Mouse (Mus musculus) mesoderm, embryonic 11.5 days (tissue): ENCODE measurements around the gene Opcml.

Experiments used
- DNase-seq: peaks from one replicate; pipeline ENCODE4 v3.0.0-alpha.2; 2012; ENCODE audit warnings: low read depth, low spot score

Gene Opcml

DNA sequence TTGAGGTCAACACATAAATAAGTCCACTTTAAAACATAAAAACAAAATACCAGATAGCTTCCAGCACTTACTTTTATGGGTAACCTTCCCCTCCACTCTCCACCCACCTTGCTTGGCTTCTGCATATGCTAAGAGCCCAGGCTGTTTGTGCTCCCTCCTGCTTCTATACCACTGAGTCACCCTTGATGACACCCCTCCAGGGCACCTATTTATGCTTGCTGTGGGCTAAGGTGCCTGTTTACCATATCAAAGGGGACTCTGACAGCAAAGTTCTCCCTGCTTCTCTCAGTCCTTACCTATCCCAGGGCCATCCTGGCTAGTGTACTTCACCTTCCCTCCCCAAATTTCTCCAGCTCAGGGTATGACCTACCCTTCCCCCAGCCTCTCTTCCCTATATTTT, 824.9 kb downstream of the Opcml start:
- DNase-seq: no peak

DNA sequence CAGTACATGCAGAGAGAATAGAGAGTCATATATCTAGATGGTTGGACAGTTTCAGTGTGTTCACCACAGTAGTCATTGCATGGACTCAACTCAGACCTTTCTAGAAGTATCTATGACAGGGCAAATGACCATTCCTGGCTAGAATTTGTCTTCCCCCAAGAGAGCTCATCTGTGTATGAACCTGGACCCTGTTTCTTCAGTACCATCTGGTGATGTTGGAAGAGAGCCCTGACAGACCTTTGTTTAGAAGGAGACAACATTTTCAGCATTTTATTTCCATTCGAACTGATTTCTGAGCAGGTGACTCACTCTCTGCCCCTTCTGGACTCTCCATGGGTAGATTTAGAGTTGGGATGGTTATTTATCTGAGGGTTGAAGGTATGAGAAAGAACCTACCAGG, 827.1 kb downstream of the Opcml start:
- DNase-seq: no peak

DNA sequence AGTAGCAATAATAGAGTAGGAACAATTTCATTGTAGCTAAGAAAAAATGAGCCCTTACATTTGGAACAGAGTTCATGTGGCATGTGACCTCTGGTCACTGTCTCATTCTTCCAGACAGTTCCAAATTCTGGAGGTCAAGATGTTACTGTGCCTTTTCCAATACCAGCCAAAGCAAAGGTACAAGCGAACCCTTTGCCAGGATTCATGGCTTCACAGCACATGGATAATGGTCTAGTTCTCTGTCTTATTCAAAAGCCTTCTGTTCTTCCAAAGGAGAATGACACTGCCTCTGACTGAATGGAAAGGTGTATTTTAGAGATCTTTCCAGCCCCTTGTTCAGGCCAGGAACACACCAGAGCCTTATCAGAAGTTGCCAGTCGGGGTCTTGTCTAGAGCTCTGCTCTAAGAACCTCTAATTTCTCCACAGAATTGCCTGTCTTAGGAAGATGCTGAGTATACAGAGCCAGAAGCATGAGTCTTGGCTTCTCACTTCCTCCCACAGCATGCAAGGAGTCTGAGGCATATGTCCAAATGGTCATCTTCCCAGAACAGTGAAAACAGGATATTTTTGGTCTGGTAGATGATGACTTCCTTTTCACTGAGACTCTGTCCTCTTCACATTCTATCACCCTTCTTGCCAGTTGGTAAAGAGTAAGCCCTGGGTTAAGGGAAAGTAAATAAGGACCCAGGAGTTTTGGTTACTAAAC, 827.8 kb downstream of the Opcml start:
- no peak for DNase-seq

DNA sequence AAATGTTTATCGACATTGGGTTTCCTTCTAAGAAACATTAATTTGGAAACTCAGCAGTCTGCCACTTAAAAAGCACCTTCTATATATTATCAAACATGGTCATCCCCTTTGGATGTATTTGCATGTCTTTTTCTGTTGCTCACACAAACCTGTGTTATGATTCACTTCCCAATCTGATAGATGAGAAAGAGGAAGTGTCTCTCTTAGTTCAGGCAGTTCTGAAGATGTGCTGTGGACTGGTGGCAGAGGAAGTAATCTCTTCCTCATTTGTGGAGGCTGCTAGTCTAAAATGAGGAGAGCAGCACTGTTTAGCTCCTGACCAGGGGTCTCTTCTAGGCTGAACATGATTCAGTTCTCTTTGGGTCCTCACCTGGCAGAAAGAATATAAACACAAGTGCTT, 831.4 kb downstream of the Opcml start:
- DNase-seq: no peak

DNA sequence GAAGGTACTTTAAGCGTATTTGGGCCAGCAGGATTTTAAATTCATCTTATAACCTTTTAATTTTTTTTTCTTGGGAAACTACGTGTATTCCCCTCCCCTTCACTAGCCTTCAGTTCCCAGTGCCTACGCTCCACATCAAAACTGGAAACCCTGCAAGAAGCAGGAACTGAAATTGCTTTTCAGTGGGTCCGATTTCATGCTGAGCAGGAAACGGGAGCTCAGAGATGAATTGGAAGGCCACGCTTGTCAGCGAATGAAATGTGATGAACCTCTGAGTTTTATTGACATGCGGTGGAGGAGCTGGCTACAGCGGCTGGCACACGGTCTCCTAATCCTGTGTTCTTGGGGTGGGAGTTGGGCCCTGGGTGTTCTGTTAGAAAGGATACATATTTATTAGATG, 834.3 kb downstream of the Opcml start:
- DNase-seq: peak; percentile 47

DNA sequence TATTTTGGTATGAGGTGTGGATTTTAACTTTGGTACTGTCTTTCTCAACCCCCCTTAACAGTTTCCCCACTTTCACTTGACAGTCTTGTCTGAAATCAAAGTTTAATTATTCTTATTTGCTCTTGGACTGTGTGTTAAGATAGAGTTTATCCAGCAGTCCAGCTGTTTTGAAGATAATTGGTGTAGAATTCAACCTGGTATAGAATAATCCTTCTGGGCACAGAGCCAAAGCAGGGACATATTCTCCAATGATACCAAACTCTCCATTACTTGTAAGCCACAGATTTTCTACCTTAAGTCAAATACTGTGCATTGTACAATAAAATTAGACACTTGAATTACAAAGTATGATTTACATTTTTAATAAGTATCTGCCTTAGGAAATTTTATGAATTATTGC, 852.2 kb downstream of the Opcml start:
- no peak for DNase-seq

DNA sequence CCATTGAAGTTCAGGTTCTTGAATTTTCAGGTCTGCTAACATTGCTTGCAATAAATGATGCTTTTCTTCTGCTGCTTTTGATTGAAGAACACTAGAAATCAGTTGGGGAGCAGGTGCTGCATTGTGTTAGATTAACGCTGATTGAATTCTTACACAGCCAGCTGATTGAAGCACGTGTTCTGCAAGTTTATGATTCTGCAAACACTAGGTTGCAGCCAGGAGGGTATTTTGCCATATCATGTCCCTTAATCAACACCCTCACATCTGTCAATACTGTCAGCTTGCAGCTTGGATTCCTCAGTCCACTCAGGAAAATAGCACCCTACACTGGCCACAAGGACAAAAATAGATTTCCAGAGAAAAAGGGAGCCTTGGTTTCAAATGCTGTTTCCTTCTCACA, 853.5 kb downstream of the Opcml start:
- DNase-seq: no peak

DNA sequence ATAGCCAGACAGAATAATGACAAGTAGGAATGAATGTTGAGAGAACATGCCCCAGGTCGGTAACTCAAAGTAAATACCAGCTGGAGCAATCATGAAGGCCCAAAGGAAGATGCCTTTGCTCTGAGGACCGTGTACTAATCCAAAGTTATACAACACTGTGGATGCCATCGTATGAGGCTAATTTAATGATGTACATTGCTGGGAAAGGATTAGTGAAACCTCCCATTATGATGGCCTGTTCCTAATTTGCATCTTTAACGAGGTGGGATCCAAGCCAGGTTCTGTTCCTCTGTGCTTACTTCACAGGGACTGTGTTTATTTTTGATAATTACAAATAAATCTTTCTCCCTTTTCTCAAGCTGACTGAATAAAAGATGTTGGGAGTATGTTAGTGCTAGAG, 859.5 kb downstream of the Opcml start:
- no peak for DNase-seq

DNA sequence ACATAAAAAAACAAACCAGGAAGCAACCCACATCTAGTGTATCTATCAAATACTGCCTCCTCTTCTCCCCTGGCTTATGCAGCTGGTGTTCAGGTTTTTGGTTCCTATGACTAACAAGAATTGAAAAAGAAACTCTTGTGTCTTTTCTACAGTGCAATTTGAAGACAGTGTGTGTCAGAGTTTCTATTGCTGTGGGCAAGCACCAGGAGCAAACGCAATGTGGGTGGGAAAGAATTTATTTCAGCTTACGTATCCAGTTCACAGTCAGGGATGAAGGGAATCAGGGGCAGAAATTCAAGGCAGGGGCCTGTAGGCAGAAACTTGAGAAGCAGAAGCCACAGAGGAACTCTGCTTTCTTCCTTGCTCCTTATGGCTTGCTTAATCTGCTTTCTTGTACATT, 869.4 kb downstream of the Opcml start:
- no peak for DNase-seq

DNA sequence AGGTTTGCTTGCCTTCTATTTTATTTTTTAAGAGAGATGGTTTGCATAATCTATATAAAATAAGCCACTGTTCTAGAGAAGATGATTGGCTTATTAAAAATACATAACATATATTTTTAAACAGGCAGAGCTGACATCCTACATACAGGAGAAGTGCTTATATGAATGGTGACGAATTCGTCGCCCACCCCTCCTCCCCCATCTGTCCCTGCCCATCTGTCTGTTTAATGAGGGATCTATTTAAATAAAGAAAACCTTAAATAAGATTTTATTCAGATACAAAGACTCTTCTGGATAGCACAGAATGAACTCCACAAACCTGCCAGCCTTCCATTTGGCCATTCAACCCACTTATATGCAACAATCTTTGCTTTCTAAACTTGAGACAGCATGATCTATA, 872.3 kb downstream of the Opcml start:
- no peak for DNase-seq

DNA sequence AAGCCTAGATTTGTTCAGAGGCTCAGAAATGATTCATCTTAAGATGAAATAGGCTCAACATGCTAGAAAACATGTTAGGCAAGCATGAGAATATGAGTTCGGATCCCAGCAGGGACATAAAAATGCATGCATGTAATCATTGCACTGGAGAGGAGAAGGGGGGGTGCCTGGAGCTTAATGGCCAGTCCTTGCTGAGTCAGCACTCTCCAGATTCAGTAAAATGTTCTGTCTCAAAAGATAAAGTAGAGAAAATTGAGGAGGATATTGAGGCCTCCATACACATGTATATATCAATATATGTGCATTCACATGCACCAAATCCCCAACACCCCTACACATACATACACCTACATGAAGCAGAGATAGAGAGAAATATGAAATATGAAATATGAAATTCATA, 889.7 kb downstream of the Opcml start:
- no peak for DNase-seq

DNA sequence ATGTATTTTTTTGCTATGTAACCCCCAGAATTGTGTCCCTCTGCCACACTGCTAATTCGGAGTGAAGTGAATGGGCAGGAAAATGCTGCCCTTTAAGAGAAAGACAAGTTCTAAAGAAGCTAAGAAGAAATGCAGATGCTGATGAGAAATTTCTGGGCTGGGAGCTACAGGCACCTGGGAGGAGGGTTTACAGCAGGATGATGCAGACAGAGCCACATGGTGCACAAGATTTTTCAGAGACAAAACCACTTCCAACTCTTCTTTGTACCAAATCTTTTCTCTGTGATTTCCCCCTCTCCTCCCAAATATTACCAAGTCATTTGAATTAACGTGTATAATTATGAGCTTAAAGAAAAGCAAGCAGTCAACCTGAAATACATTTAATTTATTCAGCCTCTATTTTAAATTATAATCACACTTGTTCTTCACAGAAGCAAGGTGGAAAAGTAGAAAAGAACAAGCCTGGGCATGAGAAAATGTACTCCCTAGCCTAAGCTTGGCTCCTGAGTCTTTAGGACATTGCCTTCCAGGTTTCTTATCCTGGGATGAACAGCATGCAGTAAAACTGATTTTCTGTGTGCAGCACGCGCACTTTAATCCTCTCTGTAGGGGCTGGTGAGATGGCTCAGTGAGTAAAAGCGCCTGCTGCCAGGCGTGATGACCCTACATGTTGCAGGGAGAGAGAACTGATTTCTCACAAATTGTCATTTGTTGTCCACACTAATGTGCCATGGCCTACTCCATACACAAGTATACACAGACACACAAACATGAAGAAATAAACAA, 890.9 kb downstream of the Opcml start:
- no peak for DNase-seq

DNA sequence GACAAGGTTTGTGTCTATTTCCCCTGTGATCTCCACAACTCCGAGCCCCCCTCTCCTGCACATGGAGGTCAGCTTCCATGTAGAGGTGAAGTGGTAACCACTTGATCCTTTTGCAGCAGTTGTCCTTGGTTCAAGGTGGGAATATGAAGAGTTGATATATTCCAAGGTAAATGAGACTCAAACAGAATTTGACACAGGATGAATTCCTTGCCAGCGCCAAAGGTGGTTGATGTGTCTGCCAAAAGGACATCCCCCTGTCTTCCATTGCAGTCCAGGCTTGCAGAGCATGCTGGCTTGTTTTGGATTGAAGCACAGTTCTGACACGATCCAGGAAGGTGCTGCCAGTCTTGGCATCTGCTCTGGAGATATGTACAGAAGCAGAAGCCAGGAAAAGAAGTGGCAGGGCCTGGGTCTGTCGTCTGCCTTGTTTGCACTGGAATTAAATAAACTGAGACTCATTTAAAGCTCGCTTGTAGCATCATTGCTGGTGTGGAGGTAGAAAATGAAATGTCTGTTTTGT, 893.4 kb downstream of the Opcml start:
- DNase-seq: no peak

DNA sequence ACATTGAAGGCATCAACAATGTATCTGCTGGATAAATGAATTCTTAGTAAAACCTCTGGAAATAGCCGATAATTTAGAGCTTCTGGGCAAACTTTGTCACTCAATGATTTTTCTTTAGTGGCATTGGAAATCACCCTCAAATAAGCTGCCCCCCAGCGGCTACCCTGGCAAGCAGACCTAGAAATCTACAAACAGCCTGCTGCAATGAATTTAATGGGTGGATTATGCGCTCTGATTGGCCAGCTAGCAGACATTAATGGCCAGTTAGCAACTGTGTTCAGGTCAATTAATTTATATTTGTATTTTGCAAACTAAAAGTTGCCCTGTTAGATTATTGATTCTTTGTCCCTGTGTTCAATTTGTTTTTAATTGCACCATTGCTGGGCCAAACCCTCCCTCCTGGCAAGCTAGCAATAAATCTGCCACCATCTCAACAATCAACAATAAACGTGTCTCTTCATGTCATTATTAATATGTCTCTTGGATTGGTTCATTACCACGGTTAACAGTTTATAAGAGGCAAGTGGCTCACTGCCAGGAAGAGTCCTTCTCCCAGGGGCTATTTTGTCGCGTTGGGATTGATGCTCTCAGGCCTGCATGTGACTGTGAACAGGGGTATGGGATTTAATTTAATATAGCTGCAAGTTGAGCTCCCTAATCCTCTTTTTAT, 896.5 kb downstream of the Opcml start:
- peak; percentile 24 for DNase-seq

DNA sequence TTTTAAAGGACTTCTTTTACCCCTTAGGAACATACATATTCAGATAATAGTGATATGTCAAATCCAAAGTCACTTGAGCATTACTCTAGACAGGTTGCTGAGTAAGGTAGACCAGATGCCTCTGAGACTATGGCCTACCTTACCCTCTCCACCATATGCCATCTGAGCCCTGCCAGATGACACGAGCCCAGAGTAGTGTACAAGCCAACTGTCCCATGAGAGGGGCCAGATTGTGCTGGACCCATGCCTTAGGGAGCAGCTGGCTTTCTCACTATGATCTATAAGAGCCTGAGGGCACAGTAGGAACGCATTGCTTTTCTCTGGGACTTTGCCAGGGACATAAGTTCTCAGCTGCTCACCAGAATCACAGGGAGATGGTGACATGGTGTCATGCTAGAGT, 899.6 kb downstream of the Opcml start:
- DNase-seq: peak; percentile 2

DNA sequence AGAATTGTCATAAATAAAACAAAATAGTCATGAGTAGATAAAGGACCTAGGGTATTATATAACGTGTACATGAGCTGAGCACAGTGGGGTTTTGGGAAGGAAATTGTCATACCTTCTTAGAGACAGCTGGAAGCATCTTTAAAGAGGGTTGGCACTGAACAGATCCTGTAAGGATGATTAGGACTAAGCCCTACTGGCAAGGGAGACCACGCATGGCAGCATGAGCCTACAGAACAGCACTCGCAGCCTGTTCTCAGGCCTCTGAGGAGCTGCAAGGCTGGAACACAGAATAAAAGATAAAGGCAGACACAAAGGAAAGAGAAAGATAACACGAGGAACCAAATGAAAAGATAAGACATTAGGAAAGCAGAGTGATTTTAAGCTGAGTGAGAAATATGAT, 915.2 kb downstream of the Opcml start:
- no peak for DNase-seq

DNA sequence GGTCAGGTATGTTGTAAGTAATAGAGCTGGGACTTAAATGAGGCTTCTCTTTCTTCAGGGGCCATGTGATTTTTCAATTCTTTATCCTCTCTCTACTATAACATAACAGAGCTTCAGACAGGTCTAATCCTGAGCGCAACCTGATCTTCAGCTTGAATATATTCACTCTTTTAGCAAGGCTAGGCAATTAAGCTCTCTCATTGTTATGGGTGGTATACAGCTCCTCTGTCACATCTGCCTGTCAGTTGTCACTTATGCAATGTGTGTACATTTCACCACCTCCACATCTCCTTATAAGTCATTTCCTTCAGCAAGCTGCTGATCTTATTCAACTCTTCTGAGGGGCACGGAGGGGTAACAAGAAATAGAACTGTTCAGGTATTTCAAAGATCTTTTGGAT, 924.0 kb downstream of the Opcml start:
- no peak for DNase-seq

DNA sequence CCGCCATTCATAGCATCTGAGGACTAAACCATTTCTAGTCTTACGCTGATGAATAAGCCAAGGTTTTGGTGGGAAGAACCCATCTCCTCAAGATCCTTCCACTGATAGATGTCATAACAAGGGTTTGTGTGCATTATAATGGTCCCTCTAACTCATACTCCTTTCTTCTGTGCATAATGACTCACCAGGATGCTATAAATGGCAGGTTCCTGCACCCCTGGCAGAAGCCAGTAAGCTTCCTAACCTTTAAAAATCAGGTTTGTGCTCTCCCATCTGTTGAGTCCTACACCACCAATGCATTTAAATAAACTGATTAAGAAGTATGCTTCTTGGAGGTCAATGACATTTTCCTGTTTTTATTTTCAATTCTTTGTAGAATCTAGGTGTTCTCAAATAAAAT, 929.6 kb downstream of the Opcml start:
- DNase-seq: no peak

DNA sequence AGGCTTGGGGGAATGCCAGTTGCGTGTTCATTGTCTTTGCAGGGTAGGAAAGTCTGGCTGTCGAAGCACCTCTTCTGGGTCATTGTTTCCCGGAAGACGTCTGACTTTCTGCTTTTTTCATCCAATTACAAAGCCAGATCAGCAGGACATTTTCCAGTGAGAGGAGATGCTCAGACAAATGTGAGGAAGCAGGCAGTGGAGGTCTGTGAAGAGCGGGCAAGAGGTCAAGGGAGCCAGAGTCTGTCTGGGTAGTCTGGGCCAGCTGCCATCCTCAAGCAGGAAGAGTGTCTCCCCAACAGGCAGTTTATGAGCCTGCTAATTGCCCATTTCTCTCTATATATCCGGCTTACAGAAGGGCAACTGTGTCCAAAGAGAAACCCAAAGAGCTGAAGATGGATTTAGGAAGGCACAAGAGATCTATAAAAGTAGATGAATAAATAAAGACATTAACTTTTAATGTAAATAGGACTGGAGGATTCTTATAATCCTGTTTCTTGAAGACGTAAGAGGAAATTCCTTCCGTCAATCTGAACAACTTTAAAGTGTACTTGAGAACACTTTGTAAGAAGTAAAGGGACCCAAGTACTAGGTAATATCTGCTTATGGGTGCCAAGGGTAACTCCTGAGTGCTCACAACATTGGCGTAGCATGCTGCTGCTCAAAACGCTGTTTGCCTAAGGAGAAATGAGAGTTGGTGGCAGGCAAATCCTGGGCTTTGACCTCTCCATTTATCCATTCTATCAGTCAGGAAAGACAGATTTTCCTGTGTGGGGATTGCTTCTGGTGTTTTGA, 941.4 kb downstream of the Opcml start:
- no peak for DNase-seq

DNA sequence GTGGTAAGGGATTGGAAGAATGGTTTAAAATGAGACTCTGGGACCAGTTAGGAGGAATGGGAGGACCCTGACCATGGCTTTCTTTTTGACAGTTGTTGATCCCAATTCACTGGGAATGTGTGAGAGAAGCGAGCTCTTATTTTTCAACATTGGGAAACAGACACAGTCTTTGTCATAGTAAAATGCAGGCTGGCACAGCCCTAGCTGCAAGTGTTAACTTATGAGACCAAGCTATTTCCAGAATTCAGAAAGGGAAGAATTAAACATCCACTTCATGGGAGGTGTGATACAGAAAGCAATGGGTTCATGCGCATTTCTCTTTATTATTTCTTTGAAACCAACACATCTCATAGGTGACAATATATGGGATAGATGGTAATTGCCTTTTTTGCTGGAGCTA, 947.4 kb downstream of the Opcml start:
- DNase-seq: no peak

DNA sequence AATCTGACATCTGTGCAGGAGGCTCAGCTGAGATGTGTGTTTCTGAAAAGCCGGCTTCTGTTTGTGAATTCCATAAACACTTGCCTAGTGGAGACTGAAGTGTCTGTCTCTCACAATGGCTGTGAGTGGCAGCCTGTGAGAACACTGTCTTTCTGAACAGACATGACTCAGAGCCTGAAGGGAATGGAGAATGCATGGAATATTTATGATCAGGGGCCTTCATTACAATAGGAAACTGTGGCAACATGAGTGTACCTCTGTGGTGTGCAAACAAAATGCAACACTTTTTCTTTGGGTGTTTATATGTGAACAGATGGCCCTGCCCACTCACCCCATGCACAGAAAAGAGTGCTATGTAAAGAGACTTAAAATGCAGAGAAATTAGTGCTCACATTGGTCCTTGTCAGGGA, 947.9 kb downstream of the Opcml start:
- no peak for DNase-seq

DNA sequence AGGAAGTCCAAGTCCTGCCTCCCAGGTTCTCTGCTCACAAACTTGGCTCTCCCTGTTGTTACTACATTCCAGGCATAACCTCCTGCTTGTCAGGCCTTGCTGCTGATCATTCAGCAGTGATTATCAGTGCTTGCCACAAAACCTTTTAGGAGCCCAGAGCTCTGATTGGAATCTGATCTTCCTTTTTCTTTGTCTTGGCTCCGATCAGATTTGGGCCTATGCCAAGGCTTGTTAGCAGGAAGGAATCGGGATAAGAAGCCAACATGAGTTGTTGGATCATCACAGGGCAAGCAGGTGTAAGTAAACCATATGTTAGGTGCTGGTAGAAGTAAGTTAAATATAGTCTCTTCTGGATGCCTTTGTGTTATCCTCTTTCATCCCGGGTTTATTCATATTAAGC, 954.2 kb downstream of the Opcml start:
- no peak for DNase-seq
